Mouse (Mus musculus) common myeloid progenitor, adult 5-6 weeks (primary cell): ENCODE measurements around the gene Hspa1l. TPM values are rescaled to one million over a fixed set of nuclear protein-coding genes. Genes with fewer than 3 reads are reported as not detected.
"Not testable (repeated sequence)": the region's sequence is repeated elsewhere in the genome, so short reads cannot be mapped to it uniquely, and the experiment has no call there.

Experiments used
- ATAC-seq: replicated peaks from 2 replicates; pipeline ENCODE4 v1.8.0; 2016; ENCODE audit warnings: low read depth, mild to moderate bottlenecking, moderate TSS enrichment, inconsistent platforms; ENCODE audit not compliant: poor library complexity, severe bottlenecking
- total RNA-seq: library from RNA; stranded (forward); fragments of 200-1000, 187-1606 nt; gene quantifications from 2 replicates; pipeline ENCODE4 v1.2.3, GENCODE M21; 2017

Gene Hspa1l
- 0.63 TPM in 1 of 2 replicates, not detected in the other for total RNA-seq

- peak; percentile 89 for ATAC-seq
Observed at GRCm38 (mm10) chr17:34972069-34972749, at the start of gene Hspa1l, which contains the start of gene Hspa1a. Gene Hspa1l (plus strand): TSS chr17:34972703. Gene Hspa1a (minus strand): TSS chr17:34972156.

DNA sequence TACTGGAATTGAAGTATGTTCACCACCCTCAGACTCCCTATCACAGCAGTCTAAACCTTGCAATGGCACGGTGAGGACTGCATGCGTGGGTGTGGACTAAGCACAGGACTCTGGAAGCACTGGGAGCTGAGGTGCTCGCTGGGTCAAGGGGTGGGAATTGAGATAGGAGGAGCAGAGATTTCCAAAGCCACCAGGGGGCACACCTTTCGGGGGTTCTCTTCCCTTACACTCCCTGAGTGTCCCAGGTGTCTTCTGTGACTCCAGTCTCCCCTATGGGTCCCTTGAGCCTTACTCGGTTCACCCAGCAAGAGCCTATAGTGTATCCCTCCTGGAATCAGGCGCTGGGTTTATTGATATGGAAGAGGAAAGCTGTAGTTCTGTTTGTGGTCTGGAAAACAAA lies 49.6 kb upstream of the Hspa1l start:
- ATAC-seq, result no peak

GRCm38 (mm10) chr17:34924258-34924657 lies 48.2 kb upstream of the Hspa1l start:
- no peak for ATAC-seq

- no peak for ATAC-seq
Observed at GRCm38 (mm10) chr17:34927306-34928019, 45.0 kb upstream of the Hspa1l start.

- ATAC-seq, result no peak
Observed at GRCm38 (mm10) chr17:34928841-34929240, 43.7 kb upstream of the Hspa1l start.

DNA sequence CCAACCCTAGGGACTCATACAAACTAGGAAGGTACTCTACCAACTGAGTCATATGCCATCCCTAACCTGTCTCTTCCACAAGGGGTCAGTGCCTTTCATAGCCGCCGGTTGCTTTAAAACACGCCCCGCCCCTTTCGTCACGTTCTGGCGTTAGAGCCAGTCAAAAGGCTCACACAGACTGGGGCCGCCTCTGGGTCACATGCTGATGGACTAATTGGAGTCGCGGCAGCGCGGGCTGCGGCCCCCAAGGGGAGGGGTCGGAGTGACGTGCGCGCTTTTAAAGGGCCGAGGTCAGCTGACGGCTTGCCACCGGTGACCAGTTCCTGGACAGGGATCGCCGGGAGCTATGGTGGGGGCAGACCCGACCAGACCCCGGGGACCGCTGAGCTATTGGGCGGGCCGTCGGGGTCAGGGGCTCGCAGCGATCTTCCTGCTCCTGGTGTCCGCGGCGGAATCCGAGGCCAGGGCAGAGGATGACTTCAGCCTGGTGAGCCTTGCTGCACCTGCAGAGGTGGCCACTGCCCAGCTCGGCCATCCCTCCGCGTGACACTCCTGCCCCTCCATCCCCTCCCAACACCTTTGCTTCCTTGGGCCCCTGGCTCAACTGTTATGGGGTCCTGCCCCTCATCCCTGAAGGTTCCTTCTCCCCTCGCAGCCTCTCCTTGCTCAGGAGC lies 41.3 kb upstream of the Hspa1l start, which contains the start of gene Neu1:
Gene Neu1, plus strand, starts transcription at position 193 of the 674 bp plus-strand sequence.
- peak; percentile 96 for ATAC-seq

DNA sequence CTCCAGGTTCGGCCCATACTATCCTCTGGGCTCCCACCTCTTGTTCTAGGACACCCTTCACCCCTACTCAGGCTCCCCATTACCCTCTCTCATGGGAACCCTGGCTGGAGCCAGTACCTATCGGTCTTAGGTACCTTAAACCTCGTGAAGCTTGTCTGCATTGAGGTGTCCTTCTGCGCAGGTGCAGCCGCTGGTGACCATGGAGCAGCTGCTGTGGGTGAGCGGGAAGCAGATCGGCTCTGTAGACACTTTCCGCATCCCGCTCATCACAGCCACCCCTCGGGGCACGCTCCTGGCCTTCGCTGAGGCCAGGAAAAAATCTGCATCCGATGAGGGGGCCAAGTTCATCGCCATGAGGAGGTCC lies 40.8 kb upstream of the Hspa1l start:
- ATAC-seq, result no peak

- no peak for ATAC-seq
Observed at GRCm38 (mm10) chr17:34932287-34932686, 40.2 kb upstream of the Hspa1l start.

GRCm38 (mm10) chr17:34934031-34934430 lies 38.5 kb upstream of the Hspa1l start:
- ATAC-seq, result no peak

GRCm38 (mm10) chr17:34934830-34935229 lies 37.7 kb upstream of the Hspa1l start:
- no peak for ATAC-seq

GRCm38 (mm10) chr17:34937960-34938505 lies 34.5 kb upstream of the Hspa1l start:
- ATAC-seq, result peak; percentile 24; the same call in 1 of the 2 replicates

DNA sequence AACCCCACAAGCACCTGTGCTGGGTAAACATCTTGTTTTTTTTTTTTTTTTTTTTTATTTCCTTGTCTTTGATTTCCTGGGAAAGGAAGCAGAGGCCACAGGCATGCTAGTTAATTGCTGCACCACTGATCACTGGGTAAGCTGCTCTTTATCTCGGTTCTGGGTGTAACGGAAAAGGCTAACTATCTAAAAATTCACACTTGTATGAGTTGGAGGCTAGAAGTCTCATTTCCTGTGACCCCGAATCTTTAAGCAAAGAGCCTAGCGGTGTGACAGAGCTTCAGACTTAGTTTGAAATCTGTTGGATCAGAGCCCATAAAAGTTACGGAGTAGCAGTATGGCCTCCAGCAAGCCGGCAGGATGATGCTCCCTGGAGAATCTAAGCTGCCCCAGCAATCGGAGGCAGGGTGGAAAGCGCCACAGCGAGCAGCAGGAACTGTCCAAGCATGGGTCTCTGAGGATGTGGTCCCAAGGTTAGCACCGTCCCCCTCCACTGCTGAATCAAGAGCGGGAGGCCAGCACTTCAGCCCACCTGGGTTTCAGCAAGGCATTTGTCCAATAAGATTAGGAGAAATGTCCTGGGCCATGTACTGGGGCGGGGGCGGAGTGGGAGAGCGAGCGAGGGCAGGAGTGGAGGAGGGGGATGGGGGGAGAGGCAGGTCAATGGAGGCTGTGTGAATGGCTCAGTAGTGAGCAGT lies 31.0 kb upstream of the Hspa1l start:
- peak; percentile 63 for ATAC-seq

DNA sequence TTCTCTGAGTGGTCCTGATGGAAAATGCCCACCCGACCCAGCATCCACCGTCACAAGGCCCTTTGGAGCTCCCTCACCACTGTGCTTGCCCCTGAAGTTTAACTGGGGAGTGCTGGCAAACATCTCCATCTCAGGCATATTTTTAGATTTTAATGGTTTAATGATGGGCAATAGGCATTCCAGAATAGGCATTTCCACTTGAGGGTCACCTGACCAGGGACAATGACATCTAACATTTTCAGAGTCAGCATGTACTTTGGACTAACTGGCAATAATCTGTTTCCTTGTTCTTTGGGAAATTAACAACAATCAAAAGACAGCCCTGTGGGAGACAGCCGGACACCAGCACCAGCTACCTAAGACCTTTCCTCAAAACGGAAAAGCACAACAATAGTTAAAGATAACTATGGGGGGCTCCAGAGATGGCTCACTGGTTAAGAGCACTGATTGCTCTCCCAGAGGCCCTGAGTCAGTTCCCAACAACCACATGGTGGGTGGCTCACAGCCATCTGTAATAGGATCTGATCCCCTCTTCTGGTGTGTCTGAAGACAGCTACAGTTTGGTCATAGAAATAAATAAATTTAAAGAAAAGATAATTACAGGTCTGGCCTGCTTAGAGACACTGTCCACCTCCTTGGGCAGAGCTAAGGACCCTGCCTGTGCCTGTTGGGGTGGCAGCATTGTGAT lies 29.2 kb upstream of the Hspa1l start:
- ATAC-seq, result no peak

GRCm38 (mm10) chr17:34944362-34944761 lies 28.1 kb upstream of the Hspa1l start:
- no peak for ATAC-seq

- ATAC-seq, result no peak
Observed at GRCm38 (mm10) chr17:34946486-34947140, 25.9 kb upstream of the Hspa1l start.

DNA sequence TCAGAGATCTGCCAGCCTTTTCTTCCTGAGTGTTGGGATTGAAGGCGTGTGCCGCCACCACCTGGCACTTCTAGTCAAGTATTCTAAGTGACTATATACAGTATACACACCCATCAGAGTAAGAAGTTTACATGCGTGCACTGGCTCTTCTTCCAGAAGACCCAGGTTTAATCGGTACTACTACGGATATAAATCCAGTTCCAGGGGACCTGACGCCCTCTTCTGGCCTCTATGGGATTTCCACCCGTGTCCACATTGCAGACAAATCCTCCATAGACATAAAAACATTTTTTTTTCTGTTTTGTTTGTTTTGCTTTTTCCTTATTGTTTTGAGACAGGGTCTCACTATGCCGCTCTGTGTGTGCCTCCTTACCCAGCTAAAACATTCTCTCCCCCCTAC lies 24.9 kb upstream of the Hspa1l start:
- ATAC-seq, result no peak

DNA sequence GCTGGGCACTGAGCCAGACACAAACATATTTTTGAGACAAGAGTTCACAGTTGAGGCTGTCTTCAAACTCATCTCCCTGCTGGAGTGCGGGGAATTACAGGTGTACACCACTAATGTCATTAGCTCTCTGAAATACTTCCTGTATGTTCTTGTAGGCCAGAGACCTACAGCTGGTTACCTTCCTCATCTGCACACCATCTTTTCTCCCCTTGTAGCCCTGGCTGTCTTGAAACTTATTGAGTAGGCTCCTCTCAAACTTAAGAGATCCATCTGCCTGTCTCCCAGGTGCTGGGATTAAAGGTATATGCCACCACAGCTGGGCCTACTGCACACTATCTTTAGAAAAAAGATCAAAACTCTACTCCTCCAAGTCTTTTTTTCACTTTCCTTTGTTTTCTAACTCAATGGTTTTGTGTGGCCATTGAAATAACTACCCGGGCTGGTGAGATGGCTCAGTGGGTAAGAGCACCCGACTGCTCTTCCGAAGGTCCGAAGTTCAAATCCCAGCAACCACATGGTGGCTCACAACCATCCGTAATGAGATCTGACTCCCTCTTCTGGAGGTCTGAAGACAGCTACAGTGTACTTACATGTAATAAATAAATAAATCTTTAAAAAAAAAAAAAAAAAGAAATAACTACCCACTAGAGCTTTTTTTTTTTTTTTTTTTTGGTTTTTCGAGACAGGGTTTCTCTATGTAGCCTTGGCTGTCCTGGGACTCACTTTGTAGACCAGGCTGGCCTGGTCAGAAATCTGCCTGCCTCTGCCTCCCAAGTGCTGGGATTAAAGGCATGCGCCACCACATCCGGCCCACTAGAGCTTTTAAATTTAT lies 23.6 kb upstream of the Hspa1l start:
- ATAC-seq, result not testable (repeated sequence)

DNA sequence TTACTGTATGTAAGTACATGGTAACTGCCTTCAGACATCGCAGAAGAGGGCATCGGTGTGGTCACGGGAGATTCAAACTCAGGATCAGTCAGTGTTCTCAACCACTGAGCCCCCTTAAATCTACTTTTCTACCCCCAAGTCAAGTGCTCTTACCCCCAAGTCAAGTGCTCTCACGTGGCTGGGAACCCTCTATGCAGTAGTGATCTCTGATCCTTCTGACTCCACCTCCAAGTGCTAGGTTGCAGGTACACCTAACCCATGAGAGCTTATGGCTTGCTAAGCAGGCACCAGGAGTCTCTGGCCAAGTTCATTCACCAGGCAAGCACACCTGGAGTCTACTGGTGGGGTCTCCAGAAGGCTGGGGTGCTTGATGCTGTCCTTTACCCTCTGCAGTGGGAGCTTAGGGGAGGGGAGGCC lies 22.9 kb upstream of the Hspa1l start:
- no peak for ATAC-seq
